Mouse (Mus musculus) MEL (cell line): ENCODE data around the gene Sirt3. TPM values are rescaled to one million over a fixed set of nuclear protein-coding genes. Genes with fewer than 3 reads are reported as not detected.

Experiments used
- DNase-seq: peaks from one replicate; pipeline ENCODE4 v3.0.0; 2011; ENCODE audit warnings: low read depth, low spot score
- H3K27ac ChIP-seq: 2 replicates; pipeline ENCODE4 v1.5.1; 2012; ENCODE audit warnings: low read depth, mild to moderate bottlenecking, control low read depth, low read length, moderate library complexity; ENCODE audit not compliant: control insufficient read depth
- H3K27me3 ChIP-seq, 2 experiments: fragments of 150-350 bp in 1 of 2; sonication (generic) in 1 of 2; 2 replicates each; pipeline ENCODE4 v1.6.1; 2012; ENCODE audit warnings: low read length in 2 of 2, mild to moderate bottlenecking in 2 of 2, improper control_type of control experiment in 1 of 2, moderate library complexity in 1 of 2; ENCODE audit not compliant: insufficient read depth in 2 of 2, control insufficient read depth in 1 of 2
- H3K36me3 ChIP-seq, 2 experiments: 2 replicates each; pipeline ENCODE4 v1.6.1; 2012 to 2014; ENCODE audit warnings: low read length in 2 of 2, improper control_type of control experiment in 1 of 2, inconsistent platforms in 1 of 2, mild to moderate bottlenecking in 1 of 2; ENCODE audit not compliant: insufficient read depth in 2 of 2, control insufficient read depth in 1 of 2
- H3K4me1 ChIP-seq, 2 experiments: fragments of 150-350 bp in 1 of 2; sonication (generic) in 1 of 2; 2 replicates each; pipeline ENCODE4 v1.6.1; 2012; ENCODE audit warnings: low read length in 2 of 2, improper control_type of control experiment in 1 of 2, mild to moderate bottlenecking in 1 of 2; ENCODE audit not compliant: insufficient read depth in 2 of 2, control insufficient read depth in 1 of 2
- H3K4me3 ChIP-seq, 2 experiments: fragments of 150-350 bp in 1 of 2; sonication (generic) in 1 of 2; 2 replicates each; pipeline ENCODE4 v1.5.1; 2012; ENCODE audit warnings: low read depth in 2 of 2, low read length in 2 of 2, mild to moderate bottlenecking in 2 of 2, moderate library complexity in 2 of 2, control low read depth in 1 of 2, improper control_type of control experiment in 1 of 2; ENCODE audit not compliant: control insufficient read depth in 1 of 2, insufficient read depth in 1 of 2
- H3K79me2 ChIP-seq: 2 replicates; pipeline ENCODE4 v1.6.1; 2012; ENCODE audit warnings: mild to moderate bottlenecking, low read length, moderate library complexity; ENCODE audit not compliant: control insufficient read depth, poor library complexity, insufficient read depth
- H3K9ac ChIP-seq: 2 replicates; pipeline ENCODE4 v1.6.1; 2012; ENCODE audit warnings: low read depth, mild to moderate bottlenecking, control low read depth, low read length, moderate library complexity; ENCODE audit not compliant: control insufficient read depth, poor library complexity, severe bottlenecking
- H3K9me3 ChIP-seq: fragments of 150-350 bp; sonication (generic); replicated peaks from 2 replicates; pipeline ENCODE4 v1.6.1; 2012; ENCODE audit warnings: mild to moderate bottlenecking, low read length, improper control_type of control experiment, moderate library complexity; ENCODE audit not compliant: insufficient read depth
- BHLHE40 ChIP-seq: IDR thresholded peaks from 2 replicates; pipeline ENCODE4 v1.6.1; 2012; ENCODE audit warnings: low read depth, mild to moderate bottlenecking, inconsistent platforms, low read length, improper control_type of control experiment, borderline replicate concordance
- CHD1 ChIP-seq: IDR thresholded peaks from 2 replicates; pipeline ENCODE4 v1.6.1; 2012; ENCODE audit warnings: low read depth, mild to moderate bottlenecking, inconsistent platforms, low read length, improper control_type of control experiment
- CHD2 ChIP-seq: IDR thresholded peaks from 2 replicates; pipeline ENCODE4 v1.6.1; 2011; ENCODE audit warnings: low read length, improper control_type of control experiment
- CTCF ChIP-seq, 3 experiments: IDR thresholded peaks in 2 of 3; conservative IDR thresholded peaks in 1 of 3; 2 replicates each; pipeline ENCODE4 v1.5.1; 2011 to 2012; ENCODE audit warnings: low read length in 3 of 3, low read depth in 2 of 3, mild to moderate bottlenecking in 2 of 3, improper control_type of control experiment in 1 of 3, inconsistent platforms in 1 of 3, mixed read lengths in 1 of 3, moderate library complexity in 1 of 3; ENCODE audit not compliant: control insufficient read depth in 1 of 3, insufficient read depth in 1 of 3, poor library complexity in 1 of 3, severe bottlenecking in 1 of 3
- ELF1 ChIP-seq: IDR thresholded peaks from 2 replicates; pipeline ENCODE4 v1.6.1; 2014; ENCODE audit warnings: low read depth, mild to moderate bottlenecking, inconsistent platforms, low read length, improper control_type of control experiment, moderate library complexity
- ETS1 ChIP-seq: IDR thresholded peaks from 2 replicates; pipeline ENCODE4 v1.6.1; 2012; ENCODE audit warnings: low read depth, mild to moderate bottlenecking, inconsistent platforms, low read length, improper control_type of control experiment, moderate library complexity
- GABPA ChIP-seq: IDR thresholded peaks from 2 replicates; pipeline ENCODE4 v1.6.1; 2012; ENCODE audit warnings: low read depth, mild to moderate bottlenecking, inconsistent platforms, low read length, improper control_type of control experiment, moderate library complexity
- GATA1 ChIP-seq: IDR thresholded peaks from 2 replicates; pipeline ENCODE4 v1.6.1; 2011; ENCODE audit warnings: low read depth, low read length, improper control_type of control experiment
- HCFC1 ChIP-seq: IDR thresholded peaks from 2 replicates; pipeline ENCODE4 v1.6.1; 2012; ENCODE audit warnings: low read depth, mild to moderate bottlenecking, inconsistent platforms, low read length, improper control_type of control experiment, moderate library complexity
- JUND ChIP-seq: IDR thresholded peaks from 2 replicates; pipeline ENCODE4 v1.6.1; 2011; ENCODE audit warnings: low read depth, mild to moderate bottlenecking, improper control_type of control experiment, low read length
- KAT2A ChIP-seq: conservative IDR thresholded peaks from 2 replicates; pipeline ENCODE4 v1.6.1; 2012; ENCODE audit warnings: low read depth, low read length, improper control_type of control experiment, inconsistent platforms
- MAX ChIP-seq: IDR thresholded peaks from 2 replicates; pipeline ENCODE4 v1.6.1; 2011; ENCODE audit warnings: low read length, improper control_type of control experiment
- MAZ ChIP-seq: IDR thresholded peaks from 2 replicates; pipeline ENCODE4 v1.6.1; 2012; ENCODE audit warnings: low read depth, mild to moderate bottlenecking, inconsistent platforms, low read length, improper control_type of control experiment
- MXI1 ChIP-seq: IDR thresholded peaks from 2 replicates; pipeline ENCODE4 v1.6.1; 2011; ENCODE audit warnings: mild to moderate bottlenecking, low read depth, low read length, improper control_type of control experiment
- MYB ChIP-seq: IDR thresholded peaks from 2 replicates; pipeline ENCODE4 v1.6.1; 2011; ENCODE audit warnings: mild to moderate bottlenecking, low read depth, low read length, improper control_type of control experiment
- MYC ChIP-seq: IDR thresholded peaks from 2 replicates; pipeline ENCODE4 v1.6.1; 2011; ENCODE audit warnings: low read depth, mild to moderate bottlenecking, low read length, improper control_type of control experiment, moderate library complexity
- NELFE ChIP-seq: IDR thresholded peaks from 2 replicates; pipeline ENCODE4 v1.6.1; 2011; ENCODE audit warnings: low read depth, low read length, improper control_type of control experiment
- NRF1 ChIP-seq: IDR thresholded peaks from 2 replicates; pipeline ENCODE4 v1.6.1; 2014; ENCODE audit warnings: low read depth, mild to moderate bottlenecking, inconsistent platforms, low read length, improper control_type of control experiment, moderate library complexity; ENCODE audit not compliant: poor library complexity, insufficient read depth, severe bottlenecking
- POLR2A ChIP-seq, 2 experiments: IDR thresholded peaks; 2 replicates each; pipeline ENCODE4 v1.6.1; 2011 to 2012; ENCODE audit warnings: low read length in 2 of 2, mild to moderate bottlenecking in 2 of 2, control low read depth in 1 of 2, improper control_type of control experiment in 1 of 2, low read depth in 1 of 2, moderate library complexity in 1 of 2; ENCODE audit not compliant: control insufficient read depth in 1 of 2, insufficient read depth in 1 of 2, poor library complexity in 1 of 2
- POLR2AphosphoS2 ChIP-seq: IDR thresholded peaks from 2 replicates; pipeline ENCODE4 v1.6.1; 2011; ENCODE audit warnings: low read length, improper control_type of control experiment
- RAD21 ChIP-seq: IDR thresholded peaks from 2 replicates; pipeline ENCODE4 v1.6.1; 2011; ENCODE audit warnings: mild to moderate bottlenecking, low read depth, low read length, improper control_type of control experiment
- RCOR1 ChIP-seq: IDR thresholded peaks from 2 replicates; pipeline ENCODE4 v1.6.1; 2012; ENCODE audit warnings: low read depth, mild to moderate bottlenecking, inconsistent platforms, low read length, improper control_type of control experiment
- SIN3A ChIP-seq: IDR thresholded peaks from 2 replicates; pipeline ENCODE4 v1.6.1; 2012; ENCODE audit warnings: low read length, improper control_type of control experiment, inconsistent platforms
- TAL1 ChIP-seq: IDR thresholded peaks from 2 replicates; pipeline ENCODE4 v1.6.1; 2012; ENCODE audit warnings: mild to moderate bottlenecking, inconsistent platforms, low read length, moderate library complexity, mixed read lengths
- TBP ChIP-seq: IDR thresholded peaks from 2 replicates; pipeline ENCODE4 v1.8.0; 2011; ENCODE audit warnings: low read depth, low read length, improper control_type of control experiment
- TCF12 ChIP-seq: IDR thresholded peaks from 2 replicates; pipeline ENCODE4 v1.6.1; 2014; ENCODE audit warnings: low read depth, mild to moderate bottlenecking, inconsistent platforms, low read length, improper control_type of control experiment, moderate library complexity
- USF1 ChIP-seq: IDR thresholded peaks from 2 replicates; pipeline ENCODE4 v1.6.1; 2014; ENCODE audit warnings: low read depth, mild to moderate bottlenecking, inconsistent platforms, low read length, improper control_type of control experiment, moderate library complexity
- USF2 ChIP-seq, 2 experiments: IDR thresholded peaks; 2 replicates each; pipeline ENCODE4 v1.6.1; 2011 to 2012; ENCODE audit warnings: improper control_type of control experiment in 2 of 2, low read length in 2 of 2, borderline replicate concordance in 1 of 2, inconsistent platforms in 1 of 2, low read depth in 1 of 2, mild to moderate bottlenecking in 1 of 2; ENCODE audit not compliant: insufficient read depth in 1 of 2
- ZKSCAN1 ChIP-seq: IDR thresholded peaks from 2 replicates; pipeline ENCODE4 v1.6.1; 2012; ENCODE audit warnings: low read depth, mild to moderate bottlenecking, inconsistent platforms, low read length, improper control_type of control experiment, moderate library complexity
- ZMIZ1 ChIP-seq: IDR thresholded peaks from 2 replicates; pipeline ENCODE4 v1.6.1; 2012; ENCODE audit warnings: low read depth, mild to moderate bottlenecking, inconsistent platforms, low read length, improper control_type of control experiment, moderate library complexity
- ZNF384 ChIP-seq: IDR thresholded peaks from 2 replicates; pipeline ENCODE4 v1.6.1; 2012; ENCODE audit warnings: low read depth, mild to moderate bottlenecking, inconsistent platforms, low read length, improper control_type of control experiment
- polyA plus RNA-seq, 2 experiments: library from polyadenylated mRNA; stranded (reverse) in 1 of 2; unstranded in 1 of 2; fragments of >175 nt in 1 of 2; fragments of >200 nt in 1 of 2; gene quantifications; 2 replicates each; pipeline versions ENCODE4 v1.2.1 to v1.2.4; 2012; ENCODE audit warnings: low replicate concordance in 2 of 2, low read depth in 1 of 2; ENCODE audit not compliant: insufficient read length in 2 of 2, insufficient read depth in 1 of 2, missing spikeins in 1 of 2
- total RNA-seq: library from RNA; depleted of rRNA; stranded (reverse); fragments of 300-350 nt; gene quantifications from 2 replicates; pipeline ENCODE4 v1.2.3, GENCODE M21; 2012; rRNA removed

Sirt3 gene
- total RNA-seq (16.0 and 16.1 TPM in 2 replicates), polyA plus RNA-seq (10 to 100 TPM in 1 of 2 experiments, not detected in 1; 19.5 TPM)

- no peaks in the 10 kb centered on the region for H3K27me3 ChIP-seq
- TF ChIP-seq SIN3A (peak; percentile 100), TBP (no peak), ZMIZ1 (peak; percentile 20; the same call in 1 of the 2 replicates), MAZ (no peak; the same call in 1 of the 2 replicates), NRF1 (0 out of 2 replicates have a peak, but pooled peaks have one; percentile 15), POLR2A (IDR thresholded peaks at IDR 0.05; ENCODE audit: control insufficient read depth in 1 of 2, insufficient read depth in 1 of 2, low read depth in 1 of 2, low read length in 2 of 2, poor library complexity in 1 of 2) (peak; percentile 38 to 68; a peak in 1 of 4 replicates), ZKSCAN1 (no peak), CTCF (IDR thresholded peaks at IDR 0.05 in 2 of 3, conservative IDR thresholded peaks at IDR 0.05 in 1 of 3; ENCODE audit: control insufficient read depth in 1 of 3, insufficient read depth in 1 of 3, low read depth in 2 of 3, low read length in 3 of 3, poor library complexity in 1 of 3, severe bottlenecking in 1 of 3) (no peak), USF2 (IDR thresholded peaks at IDR 0.05; ENCODE audit: borderline replicate concordance in 1 of 2, insufficient read depth in 1 of 2, low read depth in 1 of 2, low read length in 2 of 2) (no peak), JUND (no peak), ELF1 (peak; percentile 96), NELFE (peak; percentile 85), RCOR1 (no peak), POLR2AphosphoS2 (peak; percentile 25; the same call in 1 of the 2 replicates), TAL1 (no peak), MYB (no peak), GABPA (no peak), RAD21 (no peak), MYC (no peak), TCF12 (peak; percentile 44; the same call in 1 of the 2 replicates), ZNF384 (no peak), BHLHE40 (no peak), CHD1 (no peak), MXI1 (peak; percentile 93), HCFC1 (peak; percentile 94), KAT2A (peak; percentile 79), GATA1 (no peak), ETS1 (no peak), MAX (peak; percentile 52; the same call in 1 of the 2 replicates), USF1 (peak; percentile 68), CHD2 (no peak)
- TF ChIP-seq, all 39 proteins: peak for 13
- peak within 1 kb of the TSS; percentile 92 for H3K4me3 ChIP-seq
- peaks cover 3 to 18% of the 10 kb centered on the region in 2 experiments for H3K36me3 ChIP-seq
- peaks cover 0 to 14% of the 10 kb centered on the region in 2 experiments; a peak in 3 of 4 replicates for H3K4me1 ChIP-seq
- H3K79me2 ChIP-seq, result peaks cover 15% of the 10 kb centered on the region
- no peaks in the 10 kb centered on the region for H3K9me3 ChIP-seq
- peak; percentile 96 for DNase-seq
- peak within 1 kb of the TSS; percentile 80 for H3K27ac ChIP-seq
- peak within 1 kb of the TSS; percentile 88 for H3K9ac ChIP-seq
Measured at GRCm38 (mm10) chr7:140881696-140882468, at the start of gene Sirt3, which contains the start of gene Psmd13. Sirt3 (minus strand) TSS chr7:140882309. Psmd13 (plus strand) TSS chr7:140881968.
